Mouse (Mus musculus) stomach, postnatal 0 days (tissue): ENCODE measurements at regions not wholly inside any gene's neighbourhood (a gene's known extent, or its start where the extent isn't known, plus 50 kb on each side); places are given as distances from the start of the nearest gene placed in this dataset.

ENCODE experiments used
- CTCF ChIP-seq: IDR thresholded peaks from 2 replicates; pipeline ENCODE4 v1.5.1; 2016; ENCODE audit warnings: antibody characterized with exemption, low read depth, mild to moderate bottlenecking, moderate library complexity
- EP300 ChIP-seq: optimal IDR thresholded peaks from 2 replicates; pipeline ENCODE3; 2016; ENCODE audit warnings: antibody characterized with exemption

DNA sequence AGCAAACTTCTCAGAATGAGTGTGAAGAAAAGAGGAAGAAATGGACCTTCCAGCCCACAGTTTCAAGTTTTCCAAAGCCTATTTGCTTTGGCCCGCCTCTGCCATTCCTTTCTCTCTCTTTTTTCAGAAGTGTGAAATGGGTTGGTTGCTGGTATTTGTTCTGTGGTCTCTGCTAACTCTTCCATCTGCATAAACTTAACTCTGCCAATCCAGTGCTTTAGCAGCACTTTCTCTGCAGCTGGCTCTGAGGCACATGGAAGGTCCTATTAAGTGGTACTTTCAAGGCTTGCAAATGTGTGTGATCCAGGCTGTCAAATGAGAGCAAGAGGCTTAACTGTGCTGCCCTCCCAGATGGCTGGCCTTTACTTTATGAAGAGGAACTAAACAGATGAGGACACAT lies 383.6 kb downstream of the Gm826 start:
- TF ChIP-seq CTCF (no peak), EP300 (no peak)
